Mouse (Mus musculus) cerebellum, adult 11-12 months (tissue): Measurements from ENCODE around the gene Gm4216.
"Not testable (repeated sequence)": the region's sequence is repeated elsewhere in the genome, so short reads cannot be mapped to it uniquely, and the experiment has no call there.

Source experiments
- DNase-seq: peaks from one replicate; pipeline ENCODE4 v3.0.0; 2022

The Gm4216 gene

DNA sequence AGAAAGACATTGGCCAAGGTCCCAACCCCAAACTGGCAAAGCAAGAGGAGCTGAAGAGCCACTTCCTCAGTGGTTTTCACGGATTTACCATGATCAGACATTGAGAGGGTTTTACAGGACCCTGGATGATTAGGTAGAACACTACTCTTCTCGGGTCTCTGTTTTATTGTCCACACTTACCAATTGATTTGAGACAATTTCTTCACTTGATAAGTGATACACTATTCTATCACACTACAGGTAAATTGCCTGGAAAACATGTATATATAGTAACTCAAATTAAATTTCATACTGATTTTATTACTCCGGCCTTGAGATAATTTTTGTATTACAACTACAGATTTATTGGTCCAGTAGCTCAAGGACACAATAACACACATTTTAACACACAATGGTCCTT is at the start of gene Gm4216:
TSS of gene Gm4216 (minus strand) at position 101 of the 400 bp plus-strand sequence.
- not testable (repeated sequence) for DNase-seq

DNA sequence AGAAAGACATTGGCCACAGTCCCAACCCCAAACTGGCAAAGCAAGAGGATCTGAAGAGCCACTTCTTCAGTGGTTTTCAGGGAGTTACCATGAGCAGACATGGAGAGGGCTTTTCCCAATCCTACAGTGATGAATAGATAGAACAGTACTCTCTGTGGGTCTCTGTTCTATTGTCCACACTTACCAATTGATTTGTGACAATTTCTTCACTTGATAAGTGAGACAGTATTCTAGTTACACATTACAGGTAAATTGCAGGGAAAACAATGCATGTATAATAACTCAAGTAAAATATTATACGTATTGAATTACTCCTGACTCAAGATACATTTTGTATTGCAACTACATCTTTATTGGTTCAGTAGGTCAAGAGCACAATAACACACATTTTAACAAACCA is 47.6 kb upstream of the Gm4216 start, which contains the start of gene Gm8720:
TSS of gene Gm8720 (minus strand) at position 101 of the 400 bp plus-strand sequence.
- not testable (repeated sequence) for DNase-seq

DNA sequence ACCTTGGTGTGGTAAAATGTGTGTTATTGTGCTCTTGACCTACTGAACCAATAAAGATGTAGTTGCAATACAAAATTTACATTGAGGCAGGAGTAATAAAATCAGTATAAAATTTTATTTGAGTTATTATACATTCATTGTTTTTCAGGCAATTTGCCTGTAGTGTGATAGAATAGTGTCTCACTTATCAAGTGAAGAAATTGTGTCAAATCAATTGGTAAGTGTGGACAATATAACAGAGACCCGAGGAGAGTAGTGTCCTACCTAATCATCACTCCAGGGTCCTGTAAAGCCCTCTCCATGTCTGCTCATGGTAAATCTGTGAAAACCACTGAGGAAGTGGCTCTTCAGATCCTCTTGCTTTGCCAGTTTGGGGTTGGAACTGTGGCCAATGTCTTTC is 35.5 kb upstream of the Gm4216 start, which contains the start of gene Vmn1r163:
TSS of gene Vmn1r163 (plus strand) at position 301 of the 400 bp plus-strand sequence.
- not testable (repeated sequence) for DNase-seq

DNA sequence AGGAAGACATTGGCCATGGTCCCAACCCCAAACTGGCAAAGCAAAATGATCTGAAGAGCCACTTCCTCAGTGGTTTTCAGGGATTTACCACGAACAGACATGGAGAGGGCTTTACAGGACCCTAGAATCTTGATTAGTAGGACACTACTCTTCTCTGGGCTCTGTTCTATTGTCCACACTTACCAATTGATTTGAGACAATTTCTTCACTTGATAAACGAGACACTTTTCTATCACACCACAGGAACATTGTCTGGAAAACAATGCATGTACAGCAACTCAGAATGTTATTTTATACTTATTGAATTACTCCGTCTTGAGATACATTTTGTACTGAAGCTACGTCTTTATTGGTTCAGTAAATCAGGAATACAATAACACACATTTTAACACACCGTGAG is 35.1 kb downstream of the Gm4216 start, which contains the start of gene Gm4214:
TSS of gene Gm4214 (minus strand) at position 101 of the 400 bp plus-strand sequence.
- not testable (repeated sequence) for DNase-seq
